Mouse (Mus musculus): ENCODE measurements around the gene Dtnbp1.

DNA sequence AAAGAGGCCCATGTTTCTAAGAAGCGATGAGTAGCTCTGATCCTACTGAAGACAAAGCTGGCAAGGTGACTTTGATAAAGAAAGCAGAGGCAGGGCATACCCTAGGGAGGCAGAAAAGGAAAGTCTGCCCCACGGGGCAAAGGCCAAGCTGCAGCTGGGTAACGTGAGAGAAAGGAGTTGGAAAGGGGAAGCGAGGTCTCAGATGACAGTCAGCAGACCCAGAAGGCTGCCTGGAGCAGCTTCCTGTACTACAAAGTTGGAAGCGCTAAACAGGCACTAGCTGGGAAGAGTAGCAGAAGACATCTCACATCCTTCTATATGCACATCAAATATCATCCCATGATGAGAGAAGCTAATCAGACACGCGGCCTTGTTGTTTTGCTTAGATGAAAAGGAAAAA, 3.9 kb upstream of the Dtnbp1 start:
- no peak for TF ChIP-seq JUND (IDR thresholded peaks at IDR 0.05; ENCODE audit: low read depth, low read length)
- TF ChIP-seq E2F4 (IDR thresholded peaks at IDR 0.05; ENCODE audit: borderline replicate concordance, low read depth, low read length): no peak
- no peak for TF ChIP-seq ZKSCAN1 (IDR thresholded peaks at IDR 0.05; ENCODE audit: low read depth, low read length)
- TF ChIP-seq POLR2A (IDR thresholded peaks at IDR 0.05; ENCODE audit: control insufficient read depth in 1 of 2, insufficient read depth in 1 of 2, low read depth in 1 of 2, low read length in 2 of 2, poor library complexity in 1 of 2): no peak
- no peak; the same call in 1 of the 2 replicates for TF ChIP-seq MAX (IDR thresholded peaks at IDR 0.05; ENCODE audit: low read length)
- TF ChIP-seq POLR2AphosphoS2 (IDR thresholded peaks at IDR 0.05; ENCODE audit: low read length): no peak
